Mouse (Mus musculus) mouse trophoblast stem cell (cell line): ENCODE data around the gene Olfr1509.
"Not testable (repeated sequence)": the region's sequence is repeated elsewhere in the genome, so short reads cannot be mapped to it uniquely, and the experiment has no call there.

Experiments
- in situ Hi-C, 2 experiments: fragments of 300-500 bp; cut with MseI, MboI; formaldehyde crosslinking; loops; 2 replicates in 1 of 2; 3 replicates in 1 of 2; pipeline ENCODE4 v1.15.1; 2025

Olfr1509 gene

DNA sequence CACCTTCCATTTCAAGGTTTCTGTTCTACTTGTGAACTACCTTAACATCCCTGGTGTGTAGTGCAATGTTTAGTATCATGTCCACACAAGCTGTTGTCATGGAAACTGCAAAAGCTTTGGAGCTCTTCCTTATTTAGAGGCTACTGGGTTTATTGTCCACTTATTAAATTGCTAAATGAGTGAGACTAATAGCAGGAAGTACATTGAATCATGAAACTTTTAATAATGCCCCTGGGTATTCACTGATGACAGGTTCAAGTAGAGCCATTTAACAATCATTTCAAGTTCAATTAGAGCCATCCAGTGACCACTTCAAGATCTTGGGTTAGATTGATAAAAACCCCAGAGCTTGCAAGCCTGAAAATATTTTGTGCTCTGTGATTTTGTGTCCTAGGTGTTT lies at the start of gene Olfr1509:
Olfr1509 (plus strand) TSS at position 301 of the 400 bp plus-strand sequence.
- in situ Hi-C loops = no loop called here

DNA sequence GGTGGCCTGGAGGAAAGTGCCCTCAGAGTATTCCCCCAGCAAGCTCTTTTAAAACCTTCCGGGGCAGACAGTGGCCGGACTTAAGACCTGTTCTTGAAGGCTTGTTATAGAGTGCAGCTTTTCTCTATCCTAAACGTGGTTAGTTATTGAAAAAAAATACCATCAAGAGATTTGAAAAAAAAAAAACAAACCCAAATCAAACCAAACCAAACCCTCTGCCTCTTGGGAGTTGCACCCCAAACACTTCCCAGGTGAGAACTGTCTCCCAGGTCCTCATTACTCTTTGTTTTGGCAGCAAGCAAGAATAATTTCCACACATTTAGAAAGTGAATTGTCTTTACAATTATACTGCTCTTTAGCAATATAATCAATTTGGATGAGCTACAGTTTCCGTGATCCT lies 45.5 kb upstream of the Olfr1509 start, which contains the start of gene Olfr1511:
Olfr1511 (minus strand) TSS at position 101 of the 400 bp plus-strand sequence.
- in situ Hi-C loops = no loop called here

DNA sequence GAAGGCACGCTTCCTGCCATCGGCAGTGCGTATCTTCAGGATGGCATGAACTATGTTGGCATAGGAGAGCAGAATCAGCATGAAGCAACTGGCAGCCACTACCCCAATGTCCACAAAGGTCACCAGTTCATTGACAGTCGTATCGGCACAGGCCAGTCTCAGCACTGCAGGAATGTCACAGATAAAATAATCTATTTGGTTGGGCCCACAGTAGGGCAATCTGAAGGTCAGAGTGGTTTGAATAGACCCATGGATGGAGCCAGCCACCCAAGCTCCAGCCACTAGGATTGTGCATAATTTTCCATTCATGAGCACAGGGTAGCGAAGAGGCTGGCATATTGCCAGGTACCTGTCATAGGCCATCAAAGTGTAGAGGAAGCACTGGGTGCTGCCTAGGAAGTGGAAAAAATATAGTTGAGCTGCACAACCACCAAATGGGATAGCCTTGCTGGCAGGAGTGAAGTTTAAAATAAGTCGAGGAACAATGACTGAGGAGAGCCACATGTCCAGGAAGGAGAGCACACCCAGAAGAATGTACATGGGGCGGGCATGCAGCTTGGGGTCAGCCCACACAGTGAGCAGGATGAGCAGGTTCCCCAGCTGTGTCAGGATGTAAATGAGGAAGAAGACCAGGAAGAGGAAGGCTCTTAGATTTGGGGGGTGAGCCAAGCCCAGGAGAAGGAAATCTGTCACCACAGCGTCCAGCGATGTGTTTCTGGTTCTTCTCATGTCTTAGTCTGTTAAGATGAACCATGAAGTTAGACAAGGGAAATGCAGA lies 32.5 kb upstream of the Olfr1509 start:
- in situ Hi-C loops = not testable (repeated sequence)

DNA sequence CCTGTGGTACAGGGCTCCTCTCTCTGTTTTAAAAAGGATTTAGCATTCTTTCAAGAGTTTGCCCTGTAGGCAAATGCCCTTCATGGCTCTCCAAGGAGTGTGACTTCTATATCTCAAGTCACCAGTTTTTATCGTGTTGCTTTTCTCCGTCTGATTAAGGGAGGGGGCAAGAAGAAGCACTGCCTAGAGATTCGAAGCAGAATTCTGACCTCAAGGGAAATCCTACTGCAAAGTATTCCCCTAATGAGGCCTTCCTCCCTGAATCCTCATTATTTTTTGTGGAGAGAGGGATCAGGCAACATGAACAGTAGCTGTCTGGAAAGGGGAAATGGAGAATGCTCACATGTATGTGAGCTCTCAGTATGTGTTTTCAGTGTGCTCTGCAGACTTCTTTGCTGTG lies 28.5 kb upstream of the Olfr1509 start, which contains the start of gene Olfr1510:
Olfr1510 (minus strand) TSS at position 101 of the 400 bp plus-strand sequence.
- in situ Hi-C loops = no loop called here

DNA sequence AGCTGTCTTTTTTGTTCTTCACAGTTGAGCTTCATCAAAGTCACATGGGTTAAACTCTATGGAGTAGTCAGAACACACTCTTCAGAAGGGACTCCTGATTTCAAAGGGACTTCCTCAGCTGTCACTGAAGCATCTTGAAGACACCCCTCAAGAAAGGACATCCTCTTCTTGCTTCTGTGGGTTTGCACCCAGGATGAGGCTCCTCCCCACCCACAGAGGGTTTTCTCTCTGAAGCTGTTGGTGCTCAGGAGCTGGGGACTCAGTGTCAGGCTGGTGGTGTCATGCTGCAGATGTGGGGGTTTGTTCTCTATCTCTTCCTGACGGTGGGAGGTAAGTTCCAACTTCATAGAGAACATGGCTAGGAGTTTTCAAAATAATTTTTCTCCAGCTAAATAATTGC lies 15.1 kb upstream of the Olfr1509 start:
- in situ Hi-C loops = no loop called here

DNA sequence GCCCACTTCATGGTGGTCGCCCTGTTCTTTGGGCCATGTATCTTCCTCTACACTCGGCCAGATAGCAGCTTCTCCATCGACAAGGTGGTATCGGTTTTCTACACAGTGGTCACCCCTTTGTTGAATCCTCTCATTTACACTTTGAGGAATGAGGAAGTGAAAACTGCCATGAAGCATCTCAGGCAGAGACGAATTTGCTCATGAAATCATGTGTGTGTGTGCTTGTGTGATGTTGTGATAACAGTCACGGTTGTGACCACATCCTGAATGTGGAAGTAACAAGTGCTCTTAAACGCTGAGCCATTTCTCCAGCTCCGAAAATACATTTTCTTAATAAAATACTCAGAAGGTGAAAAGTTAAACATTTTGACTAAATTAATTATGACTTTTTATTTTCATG lies 8.3 kb downstream of the Olfr1509 start:
- in situ Hi-C loops = no loop called here

DNA sequence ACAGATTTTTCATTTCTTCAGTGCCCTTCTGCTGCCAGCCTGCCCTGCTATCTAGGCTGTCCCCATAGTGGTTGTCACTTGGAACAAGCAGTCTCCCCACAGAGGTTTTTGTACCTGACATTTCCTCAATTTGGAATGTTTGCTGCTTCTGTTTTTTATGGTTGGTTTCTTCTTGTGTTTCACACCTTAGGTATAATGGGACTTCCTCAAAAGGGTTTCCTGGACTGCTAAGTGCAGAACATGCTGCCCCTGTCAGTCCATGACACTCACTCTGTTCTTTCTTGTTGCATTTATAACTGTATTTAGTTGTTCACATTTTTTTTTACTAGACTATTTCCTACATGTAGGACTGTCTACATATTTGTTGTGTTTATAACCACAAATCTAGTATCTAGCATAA lies 19.1 kb downstream of the Olfr1509 start:
- in situ Hi-C loops = no loop called here

DNA sequence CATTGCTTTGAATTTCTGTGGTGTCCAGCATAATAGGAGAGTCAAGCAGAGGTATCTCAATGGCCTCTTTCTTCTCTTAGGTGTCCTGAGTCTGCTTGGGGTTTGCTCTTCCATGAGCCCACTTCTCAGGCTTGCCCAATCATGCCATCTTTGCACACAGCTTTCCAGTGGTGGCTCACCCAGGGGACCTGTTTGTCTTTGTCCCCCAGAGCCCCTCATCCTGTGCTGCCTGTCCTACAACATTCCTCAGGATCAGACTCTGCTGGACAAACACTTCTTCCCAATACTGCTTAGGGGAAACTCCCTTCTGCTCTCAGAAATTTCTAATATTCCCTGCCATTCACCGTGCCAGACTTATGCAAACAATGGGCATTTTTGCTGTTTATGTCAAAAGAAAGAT lies 22.9 kb downstream of the Olfr1509 start:
- in situ Hi-C loops = no loop called here

DNA sequence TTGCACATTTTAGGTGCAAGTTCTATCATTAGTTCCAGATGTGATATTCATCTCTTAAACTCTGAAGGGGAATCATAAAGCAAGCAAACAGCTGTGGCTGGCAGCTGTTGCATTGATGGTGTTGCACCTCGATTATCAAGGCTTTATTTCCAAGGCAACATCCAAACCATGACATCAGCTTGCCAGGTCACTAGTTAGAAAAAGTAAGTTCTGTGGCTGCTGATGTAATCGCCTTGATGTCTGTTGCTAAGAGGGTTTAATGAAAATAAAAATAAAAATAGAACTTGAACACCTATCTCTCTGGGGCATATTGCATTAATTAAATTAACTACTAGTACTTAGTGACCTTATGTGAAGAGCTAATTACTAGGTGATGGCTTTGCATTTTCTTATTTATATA lies 24.6 kb downstream of the Olfr1509 start, which contains the start of gene Olfr1508:
Olfr1508 (minus strand) TSS at position 101 of the 400 bp plus-strand sequence.
- in situ Hi-C loops = no loop called here

DNA sequence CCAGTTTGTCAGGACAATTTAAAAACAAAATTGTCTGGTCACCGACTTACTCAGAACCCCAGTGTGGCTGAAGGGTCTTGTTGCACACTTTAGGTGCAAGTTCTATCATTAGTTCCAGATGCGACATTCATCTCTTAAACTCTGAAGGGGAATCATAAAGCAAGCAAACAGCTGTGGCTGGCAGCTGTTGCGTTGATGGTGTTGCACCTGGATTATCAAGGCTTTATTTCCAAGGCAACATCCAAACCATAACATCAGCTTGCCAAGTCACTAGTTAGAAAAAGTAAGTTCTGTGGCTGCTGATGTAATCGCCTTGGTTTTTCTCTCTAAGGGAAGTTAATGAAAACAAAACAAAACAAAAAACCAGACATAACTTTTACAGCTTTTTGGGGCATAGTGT lies 52.7 kb downstream of the Olfr1509 start, which contains the start of gene Olfr1507:
Olfr1507 (minus strand) TSS at position 234 of the 400 bp plus-strand sequence.
- in situ Hi-C loops = no loop called here
